Mouse (Mus musculus): ENCODE data around the gene Rad23b.
"Not testable (repeated sequence)": the region's sequence is repeated elsewhere in the genome, so short reads cannot be mapped to it uniquely, and the experiment has no call there.

Gene Rad23b

GRCm38 (mm10) chr4:55349452-55350218 lies at the start of gene Rad23b:
Rad23b (plus strand) TSS chr4:55350043.
- DNase-seq (ENCODE audit: low spot score): peak; percentile 100

GRCm38 (mm10) chr4:55304121-55304520 lies 45.7 kb upstream of the Rad23b start:
- no peak for DNase-seq (ENCODE audit: low spot score)

GRCm38 (mm10) chr4:55306636-55307035 lies 43.2 kb upstream of the Rad23b start:
- no peak for DNase-seq (ENCODE audit: low spot score)

- no peak for DNase-seq (ENCODE audit: low spot score)
Measured at GRCm38 (mm10) chr4:55316726-55317125, 33.1 kb upstream of the Rad23b start.

- not testable (repeated sequence) for DNase-seq (ENCODE audit: low spot score)
Measured at GRCm38 (mm10) chr4:55318350-55318749, 31.5 kb upstream of the Rad23b start.

- no peak for DNase-seq (ENCODE audit: low spot score)
Measured at GRCm38 (mm10) chr4:55325786-55326518, 23.9 kb upstream of the Rad23b start.

GRCm38 (mm10) chr4:55327508-55327907 lies 22.3 kb upstream of the Rad23b start:
- no peak for DNase-seq (ENCODE audit: low spot score)

GRCm38 (mm10) chr4:55328471-55328870 lies 21.4 kb upstream of the Rad23b start:
- no peak for DNase-seq (ENCODE audit: low spot score)

- DNase-seq (ENCODE audit: low spot score): not testable (repeated sequence)
Measured at GRCm38 (mm10) chr4:55328928-55329327, 20.9 kb upstream of the Rad23b start.

GRCm38 (mm10) chr4:55329621-55330346 lies 20.1 kb upstream of the Rad23b start:
- DNase-seq (ENCODE audit: low spot score): no peak

- DNase-seq (ENCODE audit: low spot score): no peak
Measured at GRCm38 (mm10) chr4:55335030-55335770, 14.6 kb upstream of the Rad23b start.

- no peak for DNase-seq (ENCODE audit: low spot score)
Measured at GRCm38 (mm10) chr4:55338905-55339304, 10.9 kb upstream of the Rad23b start.

- DNase-seq (ENCODE audit: low spot score): no peak
Measured at GRCm38 (mm10) chr4:55339388-55339787, 10.5 kb upstream of the Rad23b start.

- no peak for DNase-seq (ENCODE audit: low spot score)
Measured at GRCm38 (mm10) chr4:55341797-55342196, 8.0 kb upstream of the Rad23b start.

- DNase-seq (ENCODE audit: low spot score): no peak
Measured at GRCm38 (mm10) chr4:55342602-55343001, 7.2 kb upstream of the Rad23b start.

- DNase-seq (ENCODE audit: low spot score): no peak
Measured at GRCm38 (mm10) chr4:55343287-55343686, 6.6 kb upstream of the Rad23b start.

GRCm38 (mm10) chr4:55348759-55349451 lies 938 bp upstream of the Rad23b start:
- DNase-seq (ENCODE audit: low spot score): no peak

- no peak for DNase-seq (ENCODE audit: low spot score)
Measured at GRCm38 (mm10) chr4:55350219-55350931, 532 bp downstream of the Rad23b start.

- no peak for DNase-seq (ENCODE audit: low spot score)
Measured at GRCm38 (mm10) chr4:55351037-55351436, 1.2 kb downstream of the Rad23b start.

- no peak for DNase-seq (ENCODE audit: low spot score)
Measured at GRCm38 (mm10) chr4:55351860-55352259, 2.0 kb downstream of the Rad23b start.

GRCm38 (mm10) chr4:55354038-55354437 lies 4.2 kb downstream of the Rad23b start:
- no peak for DNase-seq (ENCODE audit: low spot score)

Data from spleen, adult 12 weeks (tissue).